Mouse (Mus musculus) layer of hippocampus, adult 18-20 months (tissue): ENCODE measurements around the gene Map3k3. TPM values are rescaled to one million over a fixed set of nuclear protein-coding genes. Genes with fewer than 3 reads are reported as not detected.
"Not testable (repeated sequence)": the region's sequence is repeated elsewhere in the genome, so short reads cannot be mapped to it uniquely, and the experiment has no call there.

Experiments used
- DNase-seq, 2 experiments: peaks; one replicate each; pipeline ENCODE4 v3.0.0; 2022; ENCODE audit warnings: low spot score in 2 of 2
- total RNA-seq, 2 experiments: library from RNA; stranded (reverse); gene quantifications; 2 replicates each; pipeline ENCODE4 v1.2.3; 2021

Gene Map3k3
- total RNA-seq, 2 experiments from 2014 or later = 30.4 to 32.6 TPM

DNA sequence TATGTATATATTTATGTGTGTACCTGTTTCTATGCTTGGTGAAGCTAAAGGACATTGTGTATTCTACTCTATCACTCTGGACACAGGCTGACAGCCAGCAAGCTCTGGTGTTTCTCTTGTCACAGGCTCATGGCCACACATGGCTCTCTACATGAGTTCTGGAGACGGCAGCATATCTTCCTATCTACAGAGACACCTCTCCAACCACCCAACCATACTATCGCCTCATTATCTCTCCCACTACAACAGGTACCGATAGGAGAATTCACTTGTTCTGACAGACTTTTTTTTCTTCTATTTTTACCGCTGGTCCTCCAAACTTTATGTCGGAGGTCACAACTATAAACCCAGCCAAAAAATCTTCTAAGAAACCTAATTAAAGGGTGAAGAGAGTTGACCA, 107.8 kb downstream of the Map3k3 start:
- DNase-seq = no peak

DNA sequence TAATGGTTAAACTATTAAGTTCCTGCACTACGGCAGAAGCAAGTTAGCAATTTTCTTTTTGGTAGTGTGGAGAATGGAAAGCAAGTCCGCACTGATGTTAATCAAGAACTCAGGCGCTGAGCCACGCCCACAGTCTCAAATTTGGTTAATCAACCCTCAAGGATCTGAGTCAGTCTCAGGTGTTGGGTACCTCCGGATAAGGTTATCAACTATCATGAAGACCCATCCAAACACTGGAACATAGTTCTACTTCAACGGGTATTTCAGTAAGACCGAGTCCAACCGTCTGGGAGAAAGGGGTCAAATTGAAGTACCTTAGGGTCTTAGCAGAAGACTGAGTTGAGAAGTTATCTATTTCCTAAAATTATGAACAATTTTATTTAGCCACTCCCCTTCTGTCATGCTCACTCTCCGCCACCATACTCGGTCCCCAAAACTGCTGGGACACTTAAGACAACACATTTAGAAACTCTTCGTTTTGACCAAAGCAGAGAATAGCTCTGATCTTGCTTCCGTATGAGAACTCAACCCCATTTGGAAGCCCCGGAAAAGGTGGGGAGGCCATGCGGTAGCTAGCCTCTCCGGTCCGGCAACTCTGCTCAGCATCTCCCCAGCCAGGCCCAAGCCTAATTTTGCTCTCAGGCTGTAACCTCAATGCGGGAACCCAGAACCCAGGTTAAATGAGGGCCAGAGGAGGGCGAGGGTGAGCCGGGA, 108.4 kb downstream of the Map3k3 start:
- DNase-seq = no peak

DNA sequence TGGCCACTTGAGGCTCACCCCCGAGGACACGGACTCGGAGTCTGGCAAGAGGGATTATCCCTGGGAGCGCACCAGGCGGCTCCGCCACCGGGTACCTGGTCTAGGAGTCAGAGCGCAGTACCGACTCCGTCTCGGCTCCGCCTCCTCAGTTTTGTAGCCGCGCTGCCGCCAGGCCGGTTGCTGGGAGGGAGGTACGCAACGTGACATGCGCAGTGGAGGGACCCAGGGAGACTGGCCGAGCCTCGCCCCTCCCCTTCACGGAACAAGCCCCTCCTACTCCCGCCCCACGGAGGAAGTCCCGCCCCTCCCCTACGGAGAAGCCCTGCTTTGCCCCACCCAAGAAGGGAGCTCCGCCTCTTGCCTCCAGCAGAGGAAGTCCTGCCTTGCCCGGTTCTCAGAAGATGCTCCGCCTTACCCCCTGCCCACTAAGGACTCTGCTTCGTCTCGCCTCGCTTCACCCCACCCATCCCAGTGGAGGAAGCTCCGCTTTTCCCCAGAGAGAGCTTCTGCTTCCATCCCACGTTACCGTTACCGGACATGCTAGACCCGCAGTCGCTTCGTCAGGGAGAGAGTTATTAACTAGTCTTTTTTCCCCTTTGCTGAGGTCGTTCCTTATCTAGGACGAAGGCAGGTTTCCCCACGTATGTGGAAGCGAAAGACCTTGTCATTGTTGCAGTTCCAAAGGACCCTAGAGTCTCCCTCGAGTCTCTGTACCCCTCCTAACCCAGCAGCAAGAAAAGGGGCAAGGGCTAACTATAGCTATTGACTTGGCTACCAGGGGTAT, 109.2 kb downstream of the Map3k3 start:
- peak; percentile 95 to 97 for DNase-seq

DNA sequence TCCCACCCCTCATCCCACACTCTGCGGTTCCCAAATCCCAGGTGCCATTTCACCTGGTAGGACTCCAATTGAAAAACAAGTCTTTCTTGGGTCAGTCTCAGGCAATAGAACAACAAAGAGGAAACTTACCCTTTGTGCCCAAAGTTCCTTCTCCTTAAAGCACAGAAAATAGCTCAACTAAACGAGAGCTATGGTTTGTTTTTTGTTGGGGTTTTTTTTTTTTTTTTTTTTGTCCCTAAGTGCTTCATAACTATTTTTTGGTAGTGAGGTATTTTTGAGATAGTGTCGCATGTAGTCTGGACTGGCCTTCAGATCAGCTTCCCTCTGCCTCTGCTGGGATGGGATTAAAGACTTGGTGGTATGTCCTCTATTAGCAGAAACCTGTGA, 109.7 kb downstream of the Map3k3 start:
- DNase-seq = no peak

DNA sequence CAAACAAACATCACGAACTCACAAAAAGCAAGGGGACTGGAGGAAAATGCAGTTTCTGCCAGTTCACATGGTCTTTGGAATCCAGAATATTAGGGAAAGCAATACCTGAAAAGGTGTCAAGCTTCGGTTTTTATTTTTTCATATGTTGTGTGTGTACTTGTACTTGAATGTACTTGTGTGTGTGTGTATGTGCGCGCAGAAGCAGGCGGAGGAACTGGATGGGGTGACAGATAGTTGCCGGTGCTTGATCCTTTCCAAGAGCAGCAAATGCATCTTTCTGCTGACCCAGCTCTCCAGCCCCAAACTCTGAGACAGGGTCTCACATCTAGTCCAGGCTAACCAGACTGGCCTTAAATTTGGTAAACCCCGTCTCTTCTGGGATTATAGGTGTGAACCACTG, 110.5 kb downstream of the Map3k3 start:
- DNase-seq = no peak

DNA sequence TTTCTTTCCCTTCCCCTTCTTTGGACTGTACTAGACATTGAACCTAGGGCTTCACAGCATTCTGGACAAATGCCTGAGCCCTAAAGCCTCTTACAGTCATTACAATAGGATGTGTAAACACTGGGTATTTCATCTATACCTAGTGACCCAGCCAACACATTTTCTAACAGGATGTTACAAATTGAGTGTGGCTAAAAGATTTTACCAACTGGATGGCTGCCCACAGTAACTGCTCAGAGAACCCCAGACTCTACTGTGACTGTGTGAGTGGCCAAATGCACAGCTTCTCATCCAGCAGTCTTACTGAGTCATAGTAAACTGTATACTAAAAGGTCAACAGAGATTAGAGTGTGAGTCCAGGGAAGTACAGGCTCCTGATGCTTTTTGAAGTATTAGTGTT, 110.9 kb downstream of the Map3k3 start:
- DNase-seq = no peak

DNA sequence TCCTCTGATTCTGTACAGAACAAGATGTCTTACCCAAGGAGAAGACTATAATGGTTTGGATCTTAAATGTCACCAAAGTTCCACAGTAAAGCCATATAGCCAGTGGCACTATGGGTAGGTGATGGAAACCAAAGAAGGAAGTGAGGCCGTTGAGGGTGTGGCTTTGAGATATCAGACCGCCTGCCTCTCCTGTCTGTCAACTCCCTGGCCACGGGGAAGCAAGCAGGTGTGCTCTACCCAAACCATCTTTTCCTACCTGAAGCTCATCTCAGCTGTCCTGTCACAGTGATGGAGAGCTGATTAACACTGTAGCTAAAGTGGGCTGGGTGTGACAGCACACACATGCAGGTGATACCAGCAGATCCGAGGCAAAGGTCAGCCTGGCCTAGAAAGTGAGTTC, 113.9 kb downstream of the Map3k3 start:
- no peak for DNase-seq

DNA sequence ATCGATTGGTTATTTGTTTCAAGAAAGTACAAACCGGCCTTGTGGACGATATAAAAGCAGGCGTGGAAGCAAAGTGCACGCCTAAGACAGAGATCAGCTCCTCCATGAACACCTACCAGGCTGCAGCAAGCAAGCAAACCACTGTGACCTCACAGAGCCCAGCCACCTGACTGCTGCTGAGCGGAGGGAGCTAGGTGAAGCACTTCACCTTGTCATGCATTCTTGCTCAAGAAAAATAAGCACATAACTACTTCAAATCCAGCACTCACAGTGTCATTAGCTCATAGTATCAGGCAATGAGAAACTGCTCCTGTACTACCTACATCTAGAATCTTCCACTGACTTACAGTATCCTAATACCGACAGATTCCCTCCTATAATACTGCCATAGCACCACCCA, 115.6 kb downstream of the Map3k3 start:
- DNase-seq = not testable (repeated sequence)

DNA sequence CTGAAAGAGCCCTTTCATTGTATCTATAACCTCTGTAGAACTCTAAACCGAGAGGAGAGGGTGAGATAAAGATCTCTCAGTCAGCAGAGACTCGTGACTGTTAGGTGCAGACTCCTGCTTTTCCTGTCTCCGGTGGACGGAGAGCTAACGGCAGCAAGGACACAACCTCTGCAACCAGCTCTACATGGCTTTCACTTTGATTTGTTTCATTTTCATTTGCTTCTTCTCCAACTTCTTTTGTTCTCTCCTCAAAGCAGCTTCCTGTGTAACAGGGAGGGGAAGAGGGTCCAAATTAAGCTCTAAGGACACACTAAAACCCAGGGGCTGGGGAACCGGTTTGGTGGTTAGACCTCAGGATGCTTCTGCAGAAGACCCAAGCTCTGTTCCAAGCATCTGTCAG, 116.3 kb downstream of the Map3k3 start:
- DNase-seq = no peak

DNA sequence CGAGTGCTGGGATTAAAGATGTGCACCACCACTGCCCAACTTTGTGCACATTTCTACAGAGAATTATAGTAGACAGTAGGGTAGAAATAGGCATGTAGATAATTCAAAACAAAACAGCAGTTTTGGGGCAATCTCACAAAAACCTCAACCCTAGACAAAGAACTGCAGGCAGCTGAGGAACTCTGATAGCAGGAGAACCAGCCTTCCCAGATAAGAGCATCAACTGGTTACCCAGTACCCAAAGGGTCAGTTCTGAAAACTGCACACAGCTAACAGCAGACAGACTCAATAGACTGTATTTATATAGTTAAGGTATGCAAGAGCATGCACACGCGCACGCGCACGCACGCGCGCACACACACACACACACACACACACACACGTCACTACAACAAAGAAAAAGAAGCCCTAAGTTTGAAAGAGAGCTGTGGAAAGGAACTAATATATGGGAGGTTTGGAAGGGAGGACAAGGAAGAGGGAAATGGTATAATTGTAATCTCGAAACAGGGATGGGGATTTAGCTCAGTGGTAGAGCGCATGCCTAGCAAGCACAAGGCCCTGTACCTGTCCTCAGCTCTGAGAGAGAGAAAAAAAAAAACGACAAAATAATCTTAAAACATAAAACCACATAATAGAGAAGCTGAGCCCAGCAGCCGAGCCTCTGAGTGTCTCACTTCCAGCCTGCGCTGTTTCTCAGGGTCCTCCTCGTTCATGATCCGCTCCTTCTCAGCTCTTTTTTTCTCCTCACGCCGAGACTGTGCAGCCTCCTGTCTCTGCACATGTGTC, 117.1 kb downstream of the Map3k3 start:
- no peak for DNase-seq

DNA sequence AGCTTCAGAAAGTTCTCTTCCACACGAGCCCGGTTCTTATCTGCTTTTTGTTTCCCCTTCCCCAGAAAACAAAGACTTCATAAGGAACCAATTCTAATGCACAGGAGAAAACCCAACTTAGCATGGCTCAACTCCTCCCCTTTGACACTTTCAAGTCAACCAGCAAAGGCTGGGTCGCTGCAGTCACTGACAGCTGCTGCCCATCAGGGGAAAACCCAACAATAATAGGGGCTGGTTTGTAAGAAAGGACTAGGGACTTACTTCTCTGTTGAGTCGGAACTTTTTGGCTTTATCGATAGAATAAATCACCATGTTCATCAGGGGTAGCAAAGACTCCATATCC, 117.7 kb downstream of the Map3k3 start, which contains the start of gene Strada:
Strada (minus strand) TSS at position 46 of the 343 bp plus-strand sequence.
- DNase-seq = no peak

Other genes starting within 250 kb of the Map3k3 start
- gene Cyb561, start 131.3 kb upstream of the Map3k3 start, total RNA-seq = 10 to 100 TPM; 48.7 to 64.4 TPM
- 1 to 10 TPM; 6.0 to 9.2 TPM for gene Ace, start 116.7 kb upstream of the Map3k3 start, total RNA-seq
- not detected for gene Ace3, start 89.9 kb upstream of the Map3k3 start, total RNA-seq
- under 1 TPM; 0.72 to 0.94 TPM for gene Kcnh6, start 76.5 kb upstream of the Map3k3 start, total RNA-seq
- gene Dcaf7, start 47.7 kb upstream of the Map3k3 start, total RNA-seq = 100 to 1,000 TPM; 129 to 131 TPM
- 10 to 100 TPM; 18.3 TPM for gene Taco1, start 18.6 kb upstream of the Map3k3 start, total RNA-seq
- gene Gm10840, start 76.2 kb downstream of the Map3k3 start, total RNA-seq = 1 to 10 TPM in 1 of 2 experiments, not detected in 1; 1.4 TPM
- gene Limd2, start 76.2 kb downstream of the Map3k3 start, total RNA-seq = 100 to 1,000 TPM; 144 to 147 TPM
- gene Strada, start 117.6 kb downstream of the Map3k3 start, total RNA-seq = 10 to 100 TPM; 26.6 to 29.2 TPM
- 100 to 1,000 TPM in 1 of 2 experiments, 10 to 100 TPM in 1; 96.3 to 100 TPM for gene Ccdc47, start 131.7 kb downstream of the Map3k3 start, total RNA-seq
- gene Ddx42, start 132.3 kb downstream of the Map3k3 start, total RNA-seq = 10 to 100 TPM; 65.8 to 68.2 TPM
- 10 to 100 TPM; 26.2 to 31.1 TPM for gene Ftsj3, start 171.5 kb downstream of the Map3k3 start, total RNA-seq
- gene Psmc5, start 171.5 kb downstream of the Map3k3 start, total RNA-seq = 100 to 1,000 TPM; 189 to 196 TPM
- 10 to 100 TPM; 23.9 to 26.3 TPM for gene Smarcd2, start 188.4 kb downstream of the Map3k3 start, total RNA-seq
- under 1 TPM; 0.13 to 0.15 TPM for gene Tcam1, start 192.1 kb downstream of the Map3k3 start, total RNA-seq
- not detected for gene Gh, start 217.3 kb downstream of the Map3k3 start, total RNA-seq
- gene Cd79b, start 230.1 kb downstream of the Map3k3 start, total RNA-seq = not detected